Mouse (Mus musculus): Measurements from ENCODE around the gene Prss40. TPM values are rescaled to one million over a fixed set of nuclear protein-coding genes. Genes with fewer than 3 reads are reported as not detected.
"Not testable (repeated sequence)": the region's sequence is repeated elsewhere in the genome, so short reads cannot be mapped to it uniquely, and the experiment has no call there.

Gene Prss40
- polyA plus RNA-seq, 1 experiment from 2014 or later, result not detected

- Histone ChIP-seq H3K9me3 (no peaks in the 10 kb centered on the region), H3K27ac (replicated peaks) (no peak overlapping the region), H3K27me3 (replicated peaks) (peaks cover 11% of the 10 kb centered on the region), H3K36me3 (no peaks in the 10 kb centered on the region), H3K4me2 (no peak overlapping the region), H3K9ac (no peak overlapping the region), H3K4me1 (no peaks in the 10 kb centered on the region), H3K4me3 (no peak overlapping the region)
- 76% methylated on average over 6 of the region's 6 CpGs for WGBS
- ATAC-seq (ENCODE audit: extremely low read depth, insufficient number of reproducible peaks, low FRiP score, low TSS enrichment), result no peak
Observed at GRCm38 (mm10) chr1:34573221-34573620, 12.5 kb upstream of the Prss40 start.

GRCm38 (mm10) chr1:34571431-34571830, 10.7 kb upstream of the Prss40 start:
- Histone ChIP-seq H3K27ac (replicated peaks) (no peak overlapping the region), H3K9ac (no peak overlapping the region), H3K4me2 (no peak overlapping the region), H3K36me3 (no peaks in the 10 kb centered on the region), H3K27me3 (replicated peaks) (no peaks in the 10 kb centered on the region), H3K4me3 (no peak overlapping the region), H3K4me1 (no peaks in the 10 kb centered on the region), H3K9me3 (peaks cover 4% of the 10 kb centered on the region; the same call in 1 of the 2 replicates)
- 68% methylated on average over 6 of the region's 6 CpGs for WGBS
- no peak for ATAC-seq (ENCODE audit: extremely low read depth, insufficient number of reproducible peaks, low FRiP score, low TSS enrichment)

- no peak for ATAC-seq (ENCODE audit: extremely low read depth, insufficient number of reproducible peaks, low FRiP score, low TSS enrichment)
- peaks cover 4% of the 10 kb centered on the region; the same call in 1 of the 2 replicates for H3K9me3 ChIP-seq
- 82% methylated on average over 2 of the region's 2 CpGs for WGBS
- no peaks in the 10 kb centered on the region for H3K36me3 ChIP-seq
- H3K4me1 ChIP-seq, result no peaks in the 10 kb centered on the region
- no peak overlapping the region for H3K9ac ChIP-seq
- H3K4me3 ChIP-seq, result no peak overlapping the region
- no peak overlapping the region for H3K4me2 ChIP-seq
- H3K27me3 ChIP-seq (replicated peaks), result no peaks in the 10 kb centered on the region
- no peak overlapping the region for H3K27ac ChIP-seq (replicated peaks)
Observed at GRCm38 (mm10) chr1:34569876-34570275, 9.1 kb upstream of the Prss40 start.

- Histone ChIP-seq H3K4me3 (no peak overlapping the region), H3K36me3 (no peaks in the 10 kb centered on the region), H3K9ac (no peak overlapping the region), H3K4me1 (no peaks in the 10 kb centered on the region), H3K27ac (replicated peaks) (no peak overlapping the region), H3K9me3 (peaks cover 4% of the 10 kb centered on the region; the same call in 1 of the 2 replicates), H3K27me3 (replicated peaks) (no peaks in the 10 kb centered on the region), H3K4me2 (no peak overlapping the region)
- 91% methylated on average over 2 of the region's 2 CpGs for WGBS
- ATAC-seq (ENCODE audit: extremely low read depth, insufficient number of reproducible peaks, low FRiP score, low TSS enrichment), result no peak
Observed at GRCm38 (mm10) chr1:34568120-34568519, 7.4 kb upstream of the Prss40 start.

- no peak overlapping the region for H3K4me3 ChIP-seq
- H3K36me3 ChIP-seq, result no peaks in the 10 kb centered on the region
- H3K27ac ChIP-seq (replicated peaks), result no peak overlapping the region
- no peak overlapping the region for H3K9ac ChIP-seq
- H3K27me3 ChIP-seq (replicated peaks), result no peaks in the 10 kb centered on the region
- no peaks in the 10 kb centered on the region for H3K4me1 ChIP-seq
- no peak overlapping the region for H3K4me2 ChIP-seq
- ATAC-seq (ENCODE audit: extremely low read depth, insufficient number of reproducible peaks, low FRiP score, low TSS enrichment), result no peak
- WGBS, result 65% methylated on average over 8 of the region's 8 CpGs
- H3K9me3 ChIP-seq, result peaks cover 4% of the 10 kb centered on the region; the same call in 1 of the 2 replicates
Observed at GRCm38 (mm10) chr1:34564383-34565045, 3.8 kb upstream of the Prss40 start.

GRCm38 (mm10) chr1:34554275-34554674, 6.5 kb downstream of the Prss40 start:
- Histone ChIP-seq H3K4me3 (no peak overlapping the region), H3K27ac (replicated peaks) (no peak overlapping the region), H3K9me3 (no peaks in the 10 kb centered on the region), H3K36me3 (no peaks in the 10 kb centered on the region), H3K4me2 (no peak overlapping the region), H3K4me1 (no peaks in the 10 kb centered on the region), H3K27me3 (replicated peaks) (no peaks in the 10 kb centered on the region), H3K9ac (no peak overlapping the region)
- 82% methylated on average over 7 of the region's 7 CpGs for WGBS
- no peak for ATAC-seq (ENCODE audit: extremely low read depth, insufficient number of reproducible peaks, low FRiP score, low TSS enrichment)

GRCm38 (mm10) chr1:34553690-34554089, 7.1 kb downstream of the Prss40 start:
- H3K27ac ChIP-seq (replicated peaks), result no peak overlapping the region
- no peaks in the 10 kb centered on the region for H3K4me1 ChIP-seq
- H3K36me3 ChIP-seq, result no peaks in the 10 kb centered on the region
- 89% methylated on average over 1 of the region's 1 CpGs for WGBS
- H3K4me2 ChIP-seq, result no peak overlapping the region
- no peaks in the 10 kb centered on the region for H3K9me3 ChIP-seq
- H3K9ac ChIP-seq, result no peak overlapping the region
- no peak for ATAC-seq (ENCODE audit: extremely low read depth, insufficient number of reproducible peaks, low FRiP score, low TSS enrichment)
- H3K27me3 ChIP-seq (replicated peaks), result no peaks in the 10 kb centered on the region
- no peak overlapping the region for H3K4me3 ChIP-seq

- H3K4me1 ChIP-seq, result no peaks in the 10 kb centered on the region
- 59% methylated on average over 1 of the region's 1 CpGs for WGBS
Observed at GRCm38 (mm10) chr1:34547074-34547473, 13.7 kb downstream of the Prss40 start.

GRCm38 (mm10) chr1:34536767-34537485, 23.8 kb downstream of the Prss40 start:
- Histone ChIP-seq H3K4me3 (peak overlapping the region; percentile 28), H3K27me3 (replicated peaks) (peaks cover 37% of the 10 kb centered on the region), H3K9me3 (no peaks in the 10 kb centered on the region), H3K36me3 (no peaks in the 10 kb centered on the region), H3K4me1 (peaks cover 13% of the 10 kb centered on the region), H3K27ac (replicated peaks) (no peak overlapping the region), H3K9ac (no peak overlapping the region), H3K4me2 (peak overlapping the region; percentile 59)
- ATAC-seq (ENCODE audit: extremely low read depth, insufficient number of reproducible peaks, low FRiP score, low TSS enrichment), result no peak; the same call in 1 of the 2 replicates
- 11% methylated on average over 16 of the region's 16 CpGs for WGBS

More at GRCm38 (mm10) chr1:34547074-34547473, 13.7 kb downstream of the Prss40 start:
- H3K9ac ChIP-seq, result no peak overlapping the region
- no peaks in the 10 kb centered on the region for H3K27me3 ChIP-seq (replicated peaks)
- H3K4me3 ChIP-seq, result no peak overlapping the region
- no peak overlapping the region for H3K27ac ChIP-seq (replicated peaks)
- ATAC-seq (ENCODE audit: extremely low read depth, insufficient number of reproducible peaks, low FRiP score, low TSS enrichment), result no peak
- no peak overlapping the region for H3K4me2 ChIP-seq
- no peaks in the 10 kb centered on the region for H3K9me3 ChIP-seq
- H3K36me3 ChIP-seq, result no peaks in the 10 kb centered on the region

GRCm38 (mm10) chr1:34536291-34536766, 24.4 kb downstream of the Prss40 start:
- H3K9me3 ChIP-seq, result no peaks in the 10 kb centered on the region
- peaks cover 37% of the 10 kb centered on the region for H3K27me3 ChIP-seq (replicated peaks)
- no peak overlapping the region for H3K27ac ChIP-seq (replicated peaks)
- H3K36me3 ChIP-seq, result no peaks in the 10 kb centered on the region
- H3K4me1 ChIP-seq, result peaks cover 13% of the 10 kb centered on the region
- H3K4me2 ChIP-seq, result peak overlapping the region; percentile 59
- H3K9ac ChIP-seq, result no peak overlapping the region
- H3K4me3 ChIP-seq, result peak overlapping the region; percentile 28
- WGBS, result 2% methylated on average over 14 of the region's 14 CpGs
- no peak for ATAC-seq (ENCODE audit: extremely low read depth, insufficient number of reproducible peaks, low FRiP score, low TSS enrichment)

GRCm38 (mm10) chr1:34535043-34535698, 25.6 kb downstream of the Prss40 start, which contains the start of gene Cfc1:
TSS of gene Cfc1 (plus strand) at chr1:34535648.
- not testable (repeated sequence) for H3K36me3 ChIP-seq; ATAC-seq (ENCODE audit: extremely low read depth, insufficient number of reproducible peaks, low FRiP score, low TSS enrichment); H3K27ac ChIP-seq (replicated peaks); H3K9me3 ChIP-seq; H3K9ac ChIP-seq
- 14% methylated on average over 7 of the region's 7 CpGs for WGBS
- peaks cover 37% of the 10 kb centered on the region for H3K27me3 ChIP-seq (replicated peaks)
- peak within 1 kb of the TSS; percentile 28 for H3K4me3 ChIP-seq
- H3K4me2 ChIP-seq, result peak within 1 kb of the TSS; percentile 59
- H3K4me1 ChIP-seq, result peaks cover 13% of the 10 kb centered on the region
